Mouse (Mus musculus) forelimb bud, embryonic 11.5 days (tissue): ENCODE results near the gene Gm7324.
"Not testable (repeated sequence)": the region's sequence is repeated elsewhere in the genome, so short reads cannot be mapped to it uniquely, and the experiment has no call there.

Experiments
- DNase-seq: peaks from one replicate; pipeline ENCODE4 v3.0.0-alpha.2; 2012; ENCODE audit warnings: low read depth, low spot score

Gm7324 gene

GRCm38 (mm10) chr14:43697621-43698020 lies at the start of gene Gm7324:
Gm7324 (plus strand) TSS chr14:43697828.
- not testable (repeated sequence) for DNase-seq

DNA sequence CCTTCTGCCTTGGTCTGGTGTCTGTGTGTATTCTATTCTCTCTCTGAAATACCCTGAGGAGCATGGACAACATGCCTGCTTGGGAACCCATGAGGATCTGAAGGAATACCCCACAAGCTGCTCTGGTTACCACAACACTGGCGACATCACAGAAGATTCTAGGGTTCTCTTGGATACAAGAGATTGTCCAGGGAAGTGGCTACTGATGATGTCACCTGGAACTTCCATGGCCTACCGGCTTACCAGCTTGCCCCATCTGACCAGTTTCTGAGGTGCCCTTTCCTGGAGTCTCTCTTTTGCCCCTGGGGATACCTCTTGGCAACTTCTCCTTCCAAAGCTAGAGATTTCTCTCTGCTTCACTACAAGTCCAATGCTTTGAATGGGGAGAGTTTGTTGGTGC lies 20.5 kb upstream of the Gm7324 start, which contains the start of gene Gm8165:
Gm8165 (minus strand) TSS at position 101 of the 400 bp plus-strand sequence.
- DNase-seq = not testable (repeated sequence)

- DNase-seq = not testable (repeated sequence)
Measured at GRCm38 (mm10) chr14:43727385-43727784, 29.8 kb downstream of the Gm7324 start, which contains the start of gene Gm16506. Gm16506 (minus strand) TSS chr14:43727485.

DNA sequence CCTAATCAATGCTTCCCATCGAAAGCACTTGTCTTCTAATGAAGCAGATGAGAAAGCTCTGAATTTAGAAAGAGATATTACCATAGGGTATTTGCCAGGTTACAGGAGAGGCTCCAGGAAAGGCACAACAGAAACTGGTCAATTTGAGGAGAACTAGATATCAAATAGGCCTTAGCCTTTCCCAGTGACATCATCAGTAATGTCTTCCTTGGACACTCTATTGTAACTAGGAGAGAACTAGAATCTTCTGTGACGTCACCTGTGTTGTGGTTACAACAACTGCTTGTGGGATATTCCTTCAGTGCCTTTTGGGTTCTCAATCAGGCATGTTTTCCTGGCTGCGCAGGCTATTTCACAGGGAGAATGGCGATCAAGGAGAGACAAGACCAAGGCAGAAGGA lies 49.9 kb downstream of the Gm7324 start, which contains the start of gene Gm6526:
Gm6526 (plus strand) TSS at position 301 of the 400 bp plus-strand sequence.
- not testable (repeated sequence) for DNase-seq
